Mouse (Mus musculus) intestine, postnatal 0 days (tissue): ENCODE data around the gene 2410004P03Rik. TPM values are rescaled to one million over a fixed set of nuclear protein-coding genes. Genes with fewer than 3 reads are reported as not detected.

Source experiments
- ATAC-seq: fragments of 200-750 bp; cut with Nextera tagmentation; 2 replicates; pipeline ENCODE4 v1.8.0; 2017; ENCODE audit warnings: mild to moderate bottlenecking, moderate TSS enrichment, moderate library complexity
- H3K27ac ChIP-seq: fragments of 300-500 bp; sonication (generic); 2 replicates; pipeline ENCODE4 v1.5.1; 2014; ENCODE audit warnings: mild to moderate bottlenecking, low read depth, low read length, moderate library complexity
- H3K27me3 ChIP-seq: fragments of 300-500 bp; sonication (generic); replicated peaks from 2 replicates; pipeline ENCODE4 v1.6.1; 2014; ENCODE audit warnings: low read length, mixed read lengths; ENCODE audit not compliant: control insufficient read depth, insufficient read depth
- H3K36me3 ChIP-seq: fragments of 300-500 bp; sonication (generic); 2 replicates; pipeline ENCODE4 v1.6.1; 2014; ENCODE audit warnings: mild to moderate bottlenecking, moderate library complexity; ENCODE audit not compliant: control insufficient read depth, insufficient read depth
- H3K4me1 ChIP-seq: fragments of 300-500 bp; sonication (generic); replicated peaks from 2 replicates; pipeline ENCODE4 v1.6.1; 2014; ENCODE audit warnings: antibody characterized with exemption, low read length, mixed read lengths; ENCODE audit not compliant: control insufficient read depth, insufficient read depth
- H3K4me2 ChIP-seq: fragments of 300-500 bp; sonication (generic); replicated peaks from 2 replicates; pipeline ENCODE4 v1.6.1; 2014; ENCODE audit warnings: low read depth, mild to moderate bottlenecking, moderate library complexity
- H3K4me3 ChIP-seq: fragments of 300-500 bp; sonication (generic); 2 replicates; pipeline ENCODE4 v1.5.1; 2014; ENCODE audit warnings: low read depth, low read length
- H3K9ac ChIP-seq: fragments of 300-500 bp; sonication (generic); 2 replicates; pipeline ENCODE4 v1.6.1; 2014; ENCODE audit warnings: mild to moderate bottlenecking, low read depth, low read length
- H3K9me3 ChIP-seq: fragments of 300-500 bp; sonication (generic); 2 replicates; pipeline ENCODE4 v1.6.1; 2016; ENCODE audit warnings: mixed run types; ENCODE audit not compliant: control insufficient read depth
- CTCF ChIP-seq: sonication (generic); IDR thresholded peaks from 2 replicates; pipeline ENCODE4 v1.5.1; 2016; ENCODE audit warnings: low read depth, mild to moderate bottlenecking, control low read depth, antibody characterized with exemption, moderate library complexity
- WGBS: fragments of 180-500 bp; shearing (Covaris S2); extraction: QIAGEN DNeasy Blood & Tissue Kit; methylation state at CpG from one replicate; pipeline ENCODE4 v1.1.7; 2014; 5-methylcytosine and 5-hydroxymethylcytosine counted together
- polyA plus RNA-seq: library from polyadenylated mRNA; unstranded; fragments of >200 nt; fragmentation: Nextera tagmentation; extraction: Ambion mirVana; gene quantifications from 2 replicates; pipeline ENCODE4 v1.2.1, GENCODE M21; 2015

2410004P03Rik gene
- polyA plus RNA-seq, 1 experiment from 2014 or later = 0.18 TPM

DNA sequence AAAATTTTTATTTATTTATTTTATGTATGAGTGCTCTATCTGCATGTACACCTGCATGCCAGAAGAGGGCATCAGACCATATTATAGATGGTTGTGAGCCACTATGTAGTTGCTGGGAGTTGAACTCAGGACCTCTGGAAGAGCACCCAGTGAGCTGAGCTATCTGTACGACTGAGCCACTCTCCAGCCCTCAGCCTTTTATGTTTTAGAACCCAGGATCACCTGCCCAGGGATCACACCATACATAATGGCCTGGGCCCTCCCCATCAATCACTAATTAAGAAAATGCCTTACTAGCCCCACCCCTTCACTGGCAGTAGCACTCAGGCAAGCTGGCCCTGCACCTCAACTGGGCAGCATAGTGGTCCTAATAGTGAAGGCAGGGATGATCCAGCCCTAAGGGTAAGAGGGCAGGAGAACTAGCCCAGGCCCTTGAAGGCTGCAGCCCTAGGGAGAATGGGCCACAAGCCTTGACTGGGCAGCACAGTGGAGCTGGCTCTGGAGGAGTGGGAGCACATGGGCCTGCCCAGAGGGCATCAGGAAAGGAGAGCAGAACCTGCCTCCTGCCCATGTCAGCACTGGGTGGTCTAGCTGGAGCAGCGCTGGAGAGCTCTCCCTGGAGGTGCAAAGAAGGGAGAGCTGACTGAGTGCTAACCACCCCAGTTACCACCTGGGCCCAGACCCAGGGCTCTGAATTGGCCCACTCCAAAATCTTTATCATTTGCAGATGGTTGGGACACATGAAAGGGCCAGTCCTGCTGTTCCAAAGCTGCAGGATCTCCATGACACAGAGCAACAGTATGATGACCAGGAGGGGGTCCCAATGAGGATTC, 756 bp upstream of the 2410004P03Rik start:
- no peak for TF ChIP-seq CTCF
- ATAC-seq = no peak
- no peaks in the 10 kb centered on the region for H3K36me3 ChIP-seq

DNA sequence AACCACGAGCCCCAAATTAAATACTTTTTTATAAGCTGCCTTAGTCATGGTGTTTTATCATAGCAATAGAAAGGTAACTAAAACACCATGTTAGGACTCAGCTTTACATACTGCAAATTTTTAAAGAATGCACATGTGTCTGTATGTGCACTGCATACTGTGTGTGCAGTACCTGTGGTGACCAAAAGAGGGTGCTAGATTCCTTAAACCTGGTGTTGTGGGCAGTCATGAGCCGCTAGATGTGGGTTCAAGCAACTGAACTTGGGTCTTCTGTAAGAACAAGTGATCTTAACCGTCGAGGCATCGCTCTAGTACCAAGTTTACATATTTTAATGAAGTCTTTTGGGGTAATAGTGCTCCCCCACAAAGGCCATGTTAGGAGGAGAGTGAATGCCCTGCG, 2.1 kb downstream of the 2410004P03Rik start:
- no peak for ATAC-seq
- H3K36me3 ChIP-seq = no peaks in the 10 kb centered on the region
- H3K4me1 ChIP-seq = no peaks in the 10 kb centered on the region
- H3K27me3 ChIP-seq = no peaks in the 10 kb centered on the region
- H3K4me2 ChIP-seq = no peak overlapping the region
- 94% methylated on average over 6 of the region's 6 CpGs for WGBS
- H3K27ac ChIP-seq = no peak overlapping the region
- no peak overlapping the region for H3K9ac ChIP-seq
- TF ChIP-seq CTCF = peak; percentile 20; the same call in 1 of the 2 replicates
- no peak overlapping the region for H3K4me3 ChIP-seq
- H3K9me3 ChIP-seq = 0 out of 2 replicates have a peak, but pooled peaks cover 3% of the 10 kb centered on the region

More for the DNA sequence above, 756 bp upstream of the 2410004P03Rik start:
- H3K9me3 ChIP-seq = 0 out of 2 replicates have a peak, but pooled peaks cover 3% of the 10 kb centered on the region
- no peak overlapping the region for H3K4me3 ChIP-seq
- 68% methylated on average over 2 of the region's 2 CpGs for WGBS
- no peak overlapping the region for H3K27ac ChIP-seq
- no peak overlapping the region for H3K9ac ChIP-seq
- no peaks in the 10 kb centered on the region for H3K4me1 ChIP-seq
- H3K27me3 ChIP-seq = no peaks in the 10 kb centered on the region
- no peak overlapping the region for H3K4me2 ChIP-seq

DNA sequence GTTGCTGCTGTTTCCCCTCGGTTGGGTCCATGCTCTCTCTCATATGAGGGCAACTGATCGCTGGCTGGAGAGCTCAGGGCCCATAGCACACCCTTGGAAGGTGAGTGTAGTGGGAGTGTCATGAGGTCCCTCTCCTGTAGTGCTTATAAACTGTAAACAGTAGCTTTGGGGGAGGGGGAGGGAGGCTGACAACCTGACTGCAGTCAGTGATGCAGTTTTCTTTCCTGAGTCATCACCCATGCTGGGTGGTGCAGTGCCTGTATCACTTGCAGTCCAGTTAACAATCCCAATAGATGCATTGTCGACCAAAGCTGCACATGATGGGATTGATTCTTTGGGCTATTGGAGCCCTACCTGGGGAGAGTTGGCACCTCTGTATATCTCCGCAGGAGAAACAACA, 10.3 kb downstream of the 2410004P03Rik start:
- 0 out of 2 replicates have a peak, but pooled peaks cover 3% of the 10 kb centered on the region for H3K4me1 ChIP-seq
- H3K4me3 ChIP-seq = no peak overlapping the region
- TF ChIP-seq CTCF = no peak
- 60% methylated on average over 4 of the region's 4 CpGs for WGBS
- ATAC-seq = no peak
- H3K9me3 ChIP-seq = no peaks in the 10 kb centered on the region
- H3K27ac ChIP-seq = no peak overlapping the region
- no peaks in the 10 kb centered on the region for H3K27me3 ChIP-seq
- no peaks in the 10 kb centered on the region for H3K36me3 ChIP-seq
- no peak overlapping the region for H3K9ac ChIP-seq
- no peak overlapping the region for H3K4me2 ChIP-seq

DNA sequence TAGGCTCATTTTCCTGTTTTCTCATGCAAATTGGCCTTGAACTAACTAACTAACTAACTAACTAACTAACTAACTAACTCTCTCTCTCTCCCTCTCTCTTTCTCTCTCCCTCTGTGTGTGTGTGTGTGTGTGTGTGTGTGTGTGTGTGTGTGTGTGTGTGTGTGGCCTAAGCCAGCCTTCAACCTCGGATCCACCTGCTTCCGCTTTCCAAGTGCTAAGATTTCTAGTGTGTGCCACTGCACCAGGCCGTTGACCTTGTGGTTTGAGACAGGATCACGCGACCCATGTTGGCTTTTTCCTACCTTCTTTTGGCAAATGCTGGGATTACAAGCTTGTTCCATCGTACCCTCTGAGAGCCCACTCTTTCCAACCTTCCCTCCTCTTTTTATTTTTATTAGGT, 10.9 kb downstream of the 2410004P03Rik start:
- ATAC-seq = no peak
- Histone ChIP-seq H3K4me2 (peak overlapping the region; percentile 81), H3K27ac (no peak overlapping the region), H3K27me3 (no peaks in the 10 kb centered on the region), H3K36me3 (peaks cover 1% of the 10 kb centered on the region; the same call in 1 of the 2 replicates), H3K4me1 (0 out of 2 replicates have a peak, but pooled peaks cover 3% of the 10 kb centered on the region), H3K9ac (no peak overlapping the region), H3K4me3 (no peak overlapping the region), H3K9me3 (no peaks in the 10 kb centered on the region)
- no peak for TF ChIP-seq CTCF
- WGBS = 59% methylated on average over 6 of the region's 6 CpGs

DNA sequence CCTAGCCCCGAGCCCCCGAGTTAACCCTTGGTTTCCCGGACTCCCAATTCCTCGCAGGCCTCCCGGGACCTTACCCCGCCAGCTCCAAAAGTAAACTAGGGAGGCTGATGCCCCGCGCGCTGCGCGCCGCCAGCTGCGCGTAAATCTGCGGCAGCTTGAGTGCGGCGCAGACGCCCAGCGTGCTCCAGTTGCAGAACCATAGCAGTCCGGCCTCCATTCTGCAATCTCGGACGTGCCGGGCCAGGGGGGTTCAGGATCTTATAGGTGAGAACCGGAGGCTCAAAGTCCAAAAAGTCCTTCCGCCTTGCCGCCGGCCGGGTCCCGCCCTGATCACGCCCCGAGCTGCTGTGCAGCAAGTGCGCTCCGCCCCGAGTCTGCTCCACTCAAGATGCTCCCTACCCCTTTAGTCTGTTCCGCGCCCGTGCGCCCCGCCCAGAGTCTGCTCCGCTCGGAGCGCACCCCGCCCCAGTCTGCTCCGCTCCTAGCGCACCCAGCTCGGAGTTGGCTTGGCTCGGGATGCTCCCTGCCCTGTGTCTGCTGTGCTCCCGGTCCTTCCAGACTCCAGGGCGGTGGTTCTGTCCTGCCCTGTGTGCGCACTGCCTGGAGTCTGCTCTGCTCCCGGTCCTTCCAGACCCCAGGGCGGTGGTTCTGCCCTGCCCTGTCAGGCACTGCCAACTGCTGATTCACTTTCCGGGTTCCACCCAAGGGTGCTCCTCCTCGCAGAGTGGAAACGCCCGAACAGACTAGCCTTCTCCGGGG, 11.6 kb downstream of the 2410004P03Rik start, which contains the start of gene Pqlc3:
Pqlc3 (minus strand) TSS at position 670 of the 759 bp plus-strand sequence.
- ATAC-seq = peak; percentile 98
- peaks cover 5% of the 10 kb centered on the region; the same call in 1 of the 2 replicates for H3K36me3 ChIP-seq
- H3K27ac ChIP-seq = peak within 1 kb of the TSS; percentile 64
- no peaks in the 10 kb centered on the region for H3K9me3 ChIP-seq
- H3K4me1 ChIP-seq = 0 out of 2 replicates have a peak, but pooled peaks cover 3% of the 10 kb centered on the region
- peak within 1 kb of the TSS; percentile 44 for H3K4me3 ChIP-seq
- H3K4me2 ChIP-seq = peak within 1 kb of the TSS; percentile 81
- WGBS = under 1% methylated on average over 57 of the region's 57 CpGs
- no peaks in the 10 kb centered on the region for H3K27me3 ChIP-seq
- TF ChIP-seq CTCF = no peak
- H3K9ac ChIP-seq = no peak within 1 kb of the TSS

DNA sequence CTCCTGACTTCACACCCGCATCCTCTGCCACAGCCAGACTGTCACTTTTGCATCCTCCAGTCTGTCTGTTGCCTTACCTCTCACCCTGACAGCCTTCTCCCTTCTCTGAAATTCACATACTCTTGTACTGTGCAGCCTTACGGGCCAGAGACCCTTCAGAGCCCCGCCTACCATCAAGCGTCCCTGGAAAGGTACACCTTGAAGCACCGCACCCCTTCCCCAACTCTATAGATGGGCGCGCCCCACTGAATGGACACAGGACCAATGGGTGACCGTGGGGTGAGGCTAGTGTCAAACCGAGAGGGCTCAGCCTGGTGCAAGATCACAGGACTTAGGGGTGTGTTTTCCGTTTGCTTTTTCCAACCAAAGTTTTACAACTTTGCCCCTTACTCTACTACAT, 12.4 kb downstream of the 2410004P03Rik start:
- 0 out of 2 replicates have a peak, but pooled peaks cover 3% of the 10 kb centered on the region for H3K4me1 ChIP-seq
- H3K27ac ChIP-seq = no peak overlapping the region
- no peaks in the 10 kb centered on the region for H3K9me3 ChIP-seq
- peak overlapping the region; percentile 44 for H3K4me3 ChIP-seq
- ATAC-seq = no peak
- peak overlapping the region; percentile 81 for H3K4me2 ChIP-seq
- WGBS = 9% methylated on average over 10 of the region's 10 CpGs
- no peak overlapping the region for H3K9ac ChIP-seq
- H3K27me3 ChIP-seq = no peaks in the 10 kb centered on the region
- peaks cover 8% of the 10 kb centered on the region; the same call in 1 of the 2 replicates for H3K36me3 ChIP-seq
- no peak for TF ChIP-seq CTCF
